Mouse (Mus musculus) ZHBTc4 (cell line): Measurements from ENCODE around the gene Retreg3.
"Not testable (repeated sequence)": the region's sequence is repeated elsewhere in the genome, so short reads cannot be mapped to it uniquely, and the experiment has no call there.

Source experiments
- DNase-seq: peaks from one replicate; pipeline ENCODE4 v3.0.0-alpha.2; 2011; ENCODE audit warnings: low read depth, low spot score

Gene Retreg3

DNA sequence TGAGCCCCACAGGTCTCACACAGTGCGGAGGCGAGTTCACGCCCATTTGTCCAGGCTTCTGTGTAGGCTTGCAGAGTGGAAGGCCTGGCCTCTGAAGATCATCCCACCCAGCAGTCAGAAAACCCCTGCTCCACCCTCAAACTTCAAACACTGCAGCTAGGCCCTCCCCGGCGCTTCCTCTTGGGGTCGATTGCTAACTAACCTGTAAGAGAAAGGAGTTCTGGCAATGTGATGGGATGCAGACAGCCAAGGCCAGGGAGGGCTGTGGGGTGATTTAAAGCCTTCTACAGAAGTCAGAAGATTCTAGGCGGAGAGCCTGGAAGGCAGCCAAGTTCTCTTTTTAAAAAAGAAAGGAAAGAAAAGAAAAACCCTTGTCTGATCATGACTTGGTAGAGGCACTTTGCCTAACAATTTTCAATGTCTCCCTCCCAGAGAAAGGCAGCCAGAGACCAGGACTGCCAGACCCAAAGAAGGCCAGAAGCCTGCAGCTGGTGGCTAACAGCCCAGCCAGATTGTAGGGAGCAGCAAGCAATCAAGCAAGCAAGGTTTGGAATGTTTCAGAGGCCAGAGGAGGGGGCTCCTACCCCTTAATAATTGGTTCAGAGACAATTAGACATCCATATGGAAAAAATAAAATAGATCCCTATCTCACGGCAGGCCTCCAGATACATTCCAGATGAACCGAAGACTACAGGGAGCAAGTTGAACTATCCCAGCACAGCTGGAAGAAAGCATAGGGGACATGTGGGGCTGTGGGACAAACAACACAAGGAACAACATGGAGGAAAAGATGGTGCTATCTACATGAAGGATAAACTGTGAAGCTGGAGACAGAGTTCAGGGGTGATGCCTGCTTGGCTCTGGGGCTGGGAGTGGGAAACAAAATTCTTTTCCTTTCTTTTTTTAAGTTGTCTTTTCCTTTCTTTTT lies 29.7 kb upstream of the Retreg3 start:
- peak; percentile 74 for DNase-seq

DNA sequence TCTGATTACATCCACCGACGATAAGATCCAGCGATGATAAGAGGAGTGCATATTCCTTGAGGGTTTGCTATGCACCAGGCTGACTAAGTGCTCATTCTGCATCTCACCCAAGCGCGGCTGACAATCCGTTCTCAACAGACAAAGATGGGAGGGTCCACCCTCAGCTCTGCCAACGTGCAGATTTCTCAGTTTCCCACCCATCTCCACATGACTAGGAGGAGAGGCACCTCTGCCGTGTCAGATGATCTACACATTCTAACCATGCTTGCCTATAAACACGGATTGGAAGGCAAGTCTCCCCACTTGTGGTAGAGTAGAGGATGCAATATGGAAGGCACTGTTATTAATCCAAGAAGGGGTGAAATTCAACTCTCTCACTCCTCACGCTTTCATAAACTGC lies 29.1 kb upstream of the Retreg3 start:
- DNase-seq, result peak; percentile 39

DNA sequence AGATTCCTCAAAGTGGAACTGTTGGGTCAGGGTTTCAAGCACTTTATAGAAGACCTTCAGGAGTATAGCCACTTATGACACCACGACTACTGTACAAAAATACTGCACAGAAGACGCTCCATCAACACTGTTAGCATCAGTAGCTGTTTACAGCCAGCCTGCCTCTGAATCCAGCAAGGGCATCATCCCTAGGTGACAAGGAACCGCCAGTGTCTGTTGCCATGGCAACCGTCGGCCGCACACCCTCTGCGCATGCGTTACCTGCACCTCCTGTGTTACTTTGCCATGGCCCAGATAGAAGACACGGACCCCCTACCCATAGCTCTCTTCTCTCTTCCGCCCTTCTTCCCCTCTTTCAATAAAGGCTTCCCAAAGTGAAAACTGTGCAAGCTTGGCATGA lies 26.7 kb upstream of the Retreg3 start:
- DNase-seq, result peak; percentile 74

DNA sequence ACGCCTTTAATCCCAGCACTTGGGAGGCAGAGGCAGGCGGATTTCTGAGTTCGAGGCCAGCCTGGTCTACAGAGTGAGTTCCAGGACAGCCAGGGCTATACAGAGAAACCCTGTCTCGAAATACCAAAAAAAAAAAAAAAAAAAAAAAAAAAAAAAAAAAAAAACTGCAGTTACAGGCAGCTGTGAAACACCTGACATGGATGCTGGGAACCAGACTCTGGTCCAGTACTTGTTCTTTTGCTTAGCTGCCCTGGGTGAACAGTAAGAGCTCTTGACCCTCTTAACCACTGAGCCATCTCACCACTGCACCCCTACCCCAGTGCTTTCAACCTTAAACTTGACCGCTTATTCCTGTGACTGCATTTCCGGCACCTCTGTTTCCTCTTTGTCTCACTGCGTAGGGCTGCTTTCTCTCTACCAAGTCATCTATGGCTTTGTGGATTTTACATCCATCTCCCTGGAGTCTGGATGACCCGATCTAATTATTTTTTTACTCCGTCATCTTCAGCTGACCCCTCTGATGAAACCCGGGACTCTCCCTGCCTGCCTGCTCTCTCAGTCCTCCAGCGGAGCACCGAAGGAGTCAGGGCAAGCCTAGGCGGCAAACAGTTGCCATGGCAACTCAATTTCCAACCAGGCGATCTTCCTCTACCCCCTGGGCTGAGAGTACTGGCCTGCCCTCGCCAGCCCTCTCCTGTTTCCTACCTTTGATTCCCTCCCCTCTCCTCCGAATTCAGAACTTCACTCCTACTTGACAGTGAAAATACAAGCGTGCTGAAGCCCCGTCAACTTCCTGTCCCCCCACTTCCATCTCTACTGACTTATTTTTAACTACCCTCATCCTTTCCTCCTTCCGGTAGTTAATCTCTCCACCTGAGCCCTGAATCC lies 23.9 kb upstream of the Retreg3 start:
- DNase-seq, result peak; percentile 82

DNA sequence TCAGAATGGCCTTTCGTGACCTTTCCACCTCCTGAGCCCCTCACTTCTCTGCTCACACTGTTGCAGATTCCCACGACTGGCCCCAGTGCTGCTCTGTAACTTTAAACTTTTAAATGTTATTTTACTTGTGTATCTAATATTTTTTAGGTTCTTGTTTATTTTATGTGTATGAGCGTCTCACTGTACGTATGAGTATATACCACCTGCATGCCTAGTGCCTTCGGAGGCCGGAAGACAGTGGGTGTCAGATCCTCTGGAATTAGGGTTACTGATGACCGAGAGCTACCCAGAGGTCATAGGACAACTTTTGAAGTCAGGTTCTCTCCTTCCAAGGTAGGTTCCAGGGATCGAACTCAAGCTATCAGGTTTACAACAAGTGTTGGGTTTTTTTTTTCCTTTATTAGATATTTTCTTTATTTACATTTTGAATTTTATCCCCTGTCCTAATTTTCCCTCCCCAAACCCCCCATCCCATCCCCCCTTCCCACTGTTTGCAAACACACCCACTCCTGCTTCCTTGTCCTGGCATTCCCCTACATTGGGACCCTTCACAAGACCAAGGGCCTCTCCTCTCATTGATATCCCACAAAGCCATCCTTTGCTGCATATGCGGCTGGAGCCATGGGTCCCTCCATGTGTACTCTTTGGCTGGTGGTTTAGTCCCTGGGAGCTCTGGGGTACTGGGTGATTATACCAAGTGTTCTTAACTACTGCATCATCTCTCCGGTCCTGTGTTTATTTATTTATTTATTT lies 22.7 kb upstream of the Retreg3 start:
- no peak for DNase-seq

DNA sequence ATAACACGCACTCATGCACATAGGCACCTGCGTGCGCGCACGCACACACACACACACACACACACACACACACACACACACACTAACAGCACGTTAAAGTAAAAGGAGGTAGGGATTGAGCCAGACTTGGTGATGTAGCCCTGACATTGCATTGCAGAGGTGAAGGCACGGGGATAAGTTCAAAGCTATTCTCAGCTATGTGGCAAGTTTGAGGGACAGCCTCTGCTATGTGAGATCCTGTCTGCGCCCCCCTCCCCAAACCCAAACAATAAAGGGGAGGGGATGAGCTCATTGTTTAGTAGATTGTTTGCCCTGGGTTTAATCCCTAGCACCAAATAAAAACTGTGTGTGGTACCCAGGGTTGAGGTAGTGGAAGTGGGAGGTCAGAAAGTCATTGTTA lies 21.4 kb upstream of the Retreg3 start:
- DNase-seq, result no peak

DNA sequence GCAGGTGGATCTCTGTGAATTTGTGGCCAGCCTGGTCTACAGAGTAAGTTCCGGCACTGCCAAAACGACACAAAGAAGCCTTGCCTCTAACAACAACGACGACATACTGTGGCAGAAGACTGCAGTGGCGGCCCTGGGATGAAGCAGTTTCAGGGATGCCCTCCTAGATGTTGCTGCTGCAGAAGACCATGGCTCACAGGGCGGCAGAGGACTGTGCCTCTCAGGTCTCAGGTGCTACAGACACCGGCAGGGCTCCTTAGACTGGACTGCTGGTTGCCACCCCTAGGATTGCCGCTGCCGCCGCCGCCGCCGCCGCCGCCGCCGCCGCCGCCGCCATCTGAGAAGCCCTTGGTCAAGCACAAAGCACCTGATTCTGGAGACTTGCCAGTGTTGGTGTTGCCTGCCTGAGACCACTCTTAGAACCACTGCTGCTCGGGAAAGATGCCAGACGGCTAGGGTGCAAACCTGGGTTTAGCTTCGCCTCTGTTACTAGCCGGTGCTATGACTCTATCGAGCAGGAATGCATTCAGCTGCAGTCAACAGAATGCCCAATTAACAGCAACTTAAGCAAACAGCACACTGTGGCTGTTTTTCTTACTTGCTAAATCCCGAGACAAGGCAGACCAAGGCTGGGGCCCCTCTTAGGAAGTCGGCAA lies 20.6 kb upstream of the Retreg3 start:
- DNase-seq, result no peak

DNA sequence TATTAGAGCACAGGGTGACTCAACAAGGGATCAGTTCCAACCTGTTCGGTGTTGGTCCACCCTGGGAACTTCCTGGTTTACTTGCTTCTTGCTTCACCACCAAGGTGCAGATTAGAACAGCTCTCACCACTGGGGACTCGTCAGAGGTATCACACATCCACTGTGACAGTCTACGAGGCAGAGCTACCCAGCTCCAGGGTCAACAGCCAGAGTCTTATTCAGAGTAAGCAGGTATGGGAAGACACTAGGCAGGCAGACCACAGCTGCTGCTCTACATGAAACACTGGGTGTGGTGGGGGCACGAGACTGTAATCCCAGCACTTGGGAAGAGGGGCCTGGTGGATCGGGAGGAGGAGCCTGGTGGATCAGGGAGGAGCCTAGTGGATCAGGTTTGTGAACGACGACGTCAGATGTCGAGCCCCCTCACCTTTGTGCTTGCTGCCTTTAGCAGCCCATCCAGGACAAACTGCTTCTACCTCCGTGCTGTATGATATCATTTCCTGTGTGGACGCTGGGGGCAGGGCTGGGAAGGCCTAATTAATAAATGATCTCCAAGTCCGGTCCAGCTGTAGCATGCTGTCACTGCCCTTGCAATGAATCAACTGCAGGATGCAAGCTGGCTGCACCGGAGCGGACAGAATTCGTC lies 19.0 kb upstream of the Retreg3 start:
- DNase-seq, result peak; percentile 85

DNA sequence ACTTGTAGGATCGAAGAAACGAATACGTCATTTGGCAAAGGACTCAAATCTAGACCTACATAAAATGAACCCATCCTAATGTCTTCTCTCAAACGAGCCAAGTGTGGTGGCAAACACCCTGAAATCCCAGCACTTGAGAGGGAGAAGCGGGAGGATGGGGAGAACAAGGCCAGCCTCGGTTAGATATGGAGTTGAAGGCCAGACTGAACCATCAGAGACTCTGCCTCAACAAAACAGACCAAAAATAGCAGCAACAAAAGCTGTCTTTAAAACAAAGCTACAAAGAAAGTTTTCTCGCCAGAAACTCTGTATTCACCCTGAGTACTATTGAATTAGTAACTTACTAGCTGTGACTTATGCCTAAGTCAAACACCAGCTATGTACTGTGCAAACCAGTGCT lies 17.3 kb upstream of the Retreg3 start:
- no peak for DNase-seq

DNA sequence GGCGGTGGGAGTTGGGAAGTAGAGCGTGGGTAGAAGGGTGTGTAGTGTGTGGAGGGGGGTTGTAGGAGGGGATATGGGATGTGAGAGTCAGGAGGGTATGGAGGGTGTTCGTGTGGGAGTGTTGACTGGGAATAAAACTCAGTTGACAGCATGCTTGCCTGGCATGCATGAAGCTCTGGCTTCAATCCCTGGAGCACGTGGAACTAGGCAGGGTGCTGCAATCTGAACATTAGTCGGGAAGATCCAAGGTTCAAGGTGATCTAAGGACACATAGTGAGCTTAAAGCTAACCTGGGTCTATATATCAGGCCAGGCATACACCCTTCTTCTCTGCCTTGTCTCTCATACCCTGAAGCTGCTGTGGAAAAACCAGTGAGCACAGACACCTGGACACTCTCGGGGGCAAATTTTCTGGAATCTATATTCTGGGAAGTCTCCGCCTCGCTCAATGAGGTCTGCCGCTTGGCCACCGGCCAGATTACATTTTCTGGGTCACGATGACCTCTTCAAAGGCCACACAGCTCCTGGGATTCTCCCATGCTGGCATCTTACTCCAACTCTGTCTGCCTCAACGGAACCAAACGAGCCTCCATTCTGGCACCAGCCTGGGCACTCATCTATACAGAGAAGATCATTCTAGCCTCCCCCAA lies 14.6 kb upstream of the Retreg3 start:
- DNase-seq, result no peak

DNA sequence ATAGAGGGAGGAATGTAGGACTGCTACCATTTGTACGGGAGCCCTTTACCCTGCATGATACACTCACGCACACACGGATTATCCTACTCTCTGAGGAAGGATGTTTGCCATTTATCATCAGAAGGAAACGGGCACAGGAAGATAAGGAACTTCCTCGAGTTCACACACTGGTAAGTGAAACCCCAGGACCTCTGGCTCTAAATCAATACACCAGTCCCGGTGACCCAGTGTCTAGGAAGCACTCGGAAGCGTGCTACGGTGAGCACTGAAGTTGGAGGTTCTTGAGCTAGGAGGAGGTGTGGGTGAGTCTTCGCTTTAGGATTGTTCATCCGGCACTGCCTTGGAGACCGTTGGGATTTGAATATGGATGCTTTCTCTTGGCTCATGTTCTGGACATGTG lies 13.3 kb upstream of the Retreg3 start:
- DNase-seq, result no peak

DNA sequence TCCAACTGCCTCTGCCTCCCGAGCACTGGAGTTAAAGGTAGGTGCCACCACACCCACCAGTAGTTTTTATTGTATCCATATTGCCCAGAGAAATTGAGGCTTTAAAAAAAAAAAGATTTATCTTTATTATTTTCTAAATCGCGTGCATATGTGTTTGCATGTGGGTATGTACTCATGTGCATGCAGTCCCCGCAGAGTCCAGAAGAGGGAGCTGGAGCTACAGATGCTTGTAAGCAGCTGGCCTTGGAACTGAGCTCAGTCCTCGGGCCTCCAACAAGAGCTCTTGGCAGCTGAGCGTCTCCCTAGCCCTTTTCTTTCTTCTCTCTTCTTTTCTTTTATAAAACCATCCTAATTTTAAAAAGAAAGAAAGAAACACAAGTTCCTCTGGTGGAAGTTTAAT lies 12.0 kb upstream of the Retreg3 start:
- peak; percentile 91 for DNase-seq

DNA sequence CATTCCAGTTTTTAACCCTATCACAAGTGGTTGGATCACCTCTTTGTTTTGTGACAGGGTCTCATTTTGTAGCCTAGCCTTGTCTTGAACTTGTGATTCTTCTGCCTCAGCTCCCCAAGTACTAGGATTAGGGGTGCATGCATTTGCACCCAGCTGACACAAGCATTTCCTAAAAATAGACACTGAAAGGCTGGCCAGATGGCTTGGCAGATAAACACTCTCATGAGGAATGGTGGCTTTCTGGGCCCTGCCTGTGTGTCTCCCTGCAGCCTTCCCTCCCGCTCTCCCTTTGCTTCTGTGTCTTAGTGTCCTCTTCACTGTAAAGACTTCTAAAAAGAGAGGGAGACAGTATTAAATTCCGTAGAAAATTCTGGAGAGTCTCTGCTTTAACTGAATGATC lies 11.5 kb upstream of the Retreg3 start:
- DNase-seq, result no peak

DNA sequence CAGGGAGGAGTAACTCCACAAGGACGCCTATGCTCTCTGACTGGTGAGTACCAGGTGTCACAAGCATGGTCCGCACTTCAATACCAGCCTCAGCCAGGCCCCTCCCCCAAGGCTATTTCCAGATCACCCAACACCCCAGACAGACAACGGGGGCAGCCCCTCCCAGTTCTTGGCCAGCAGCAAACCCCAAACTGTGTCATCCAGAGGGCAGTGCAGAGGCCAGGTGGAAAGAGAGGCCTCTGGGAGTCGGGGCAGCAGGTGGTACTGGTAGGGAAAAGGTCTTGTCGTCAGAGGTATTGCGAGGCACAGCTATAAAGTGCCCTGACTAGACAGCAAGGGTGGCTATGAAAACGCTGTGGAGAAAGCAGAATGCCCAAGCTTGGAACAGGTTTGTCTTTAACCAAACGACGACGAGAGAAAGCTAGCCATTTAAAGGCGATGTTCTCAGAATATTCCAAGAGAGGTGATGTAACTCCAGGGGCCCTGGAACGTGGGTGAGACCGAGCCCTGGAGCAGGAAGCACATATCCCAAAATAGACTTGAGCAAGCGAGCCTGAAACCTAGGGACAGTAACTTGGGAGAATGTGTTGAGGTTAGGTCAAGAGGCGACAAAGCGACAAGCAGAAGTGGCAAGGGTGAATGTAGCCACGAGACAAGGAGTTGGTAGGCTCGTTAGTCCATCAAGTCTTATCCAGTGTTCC lies 10.5 kb upstream of the Retreg3 start:
- no peak for DNase-seq

DNA sequence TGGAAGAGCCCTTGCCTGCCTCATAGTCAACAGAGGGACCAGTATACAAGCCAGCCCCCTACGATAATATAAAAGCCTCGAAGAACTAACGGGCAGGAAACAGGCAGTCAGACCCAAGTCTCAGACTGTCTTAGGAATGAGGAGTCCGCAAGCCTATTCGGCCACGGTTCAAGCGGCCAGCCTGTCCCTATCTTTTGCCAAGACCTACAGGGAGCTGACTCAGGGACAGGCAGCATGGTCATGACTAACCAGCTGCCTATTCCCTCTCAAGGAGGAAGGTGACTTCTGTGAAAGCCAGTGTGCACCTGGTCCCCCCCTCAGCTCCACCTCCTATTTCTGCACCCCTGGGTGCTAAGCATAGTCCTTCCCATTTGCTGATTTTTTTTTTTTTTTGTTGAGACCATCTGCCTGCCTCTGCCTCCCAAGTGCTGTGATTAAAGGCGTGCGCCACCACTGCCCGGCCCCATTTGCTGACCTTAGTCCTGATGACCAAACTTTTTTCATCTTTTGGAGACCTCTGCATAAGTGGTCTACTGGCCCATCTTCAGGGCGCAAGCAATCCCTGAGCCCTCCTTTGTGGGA lies 9.4 kb upstream of the Retreg3 start:
- no peak for DNase-seq

DNA sequence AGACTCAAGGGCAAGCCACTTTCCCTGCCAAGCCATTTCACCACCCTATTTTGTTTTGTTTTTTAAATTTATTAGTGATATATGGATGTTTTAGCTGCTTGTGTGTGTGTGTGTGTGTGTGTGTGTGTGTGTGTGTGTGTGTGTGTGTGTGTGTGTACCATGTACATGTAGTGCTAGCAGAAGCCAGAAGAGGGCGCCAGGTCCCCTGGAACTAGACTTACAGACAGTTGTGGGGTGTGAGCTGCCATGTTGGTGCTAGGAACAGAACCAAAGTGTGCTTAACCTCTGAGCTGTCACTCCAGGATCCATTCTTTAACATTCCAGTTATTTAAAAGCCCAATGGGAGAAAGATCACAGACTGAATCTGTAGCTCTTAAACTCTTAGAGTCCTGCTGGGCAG lies 7.4 kb upstream of the Retreg3 start:
- DNase-seq, result peak; percentile 80

DNA sequence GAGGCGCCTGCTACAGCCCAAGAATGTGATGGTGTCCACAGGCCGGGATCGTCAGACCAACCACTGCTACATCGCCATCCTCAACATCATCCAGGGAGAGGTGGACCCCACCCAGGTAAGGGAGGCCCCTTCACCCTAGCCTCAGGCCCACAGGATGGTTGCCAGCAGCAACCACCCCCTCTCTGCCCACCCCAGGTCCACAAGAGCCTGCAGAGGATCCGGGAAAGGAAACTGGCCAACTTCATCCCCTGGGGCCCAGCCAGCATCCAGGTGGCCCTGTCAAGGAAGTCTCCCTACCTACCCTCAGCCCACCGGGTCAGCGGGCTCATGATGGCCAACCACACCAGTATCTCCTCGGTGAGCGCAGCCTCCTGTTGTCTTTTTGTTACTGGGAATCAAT lies 5.3 kb upstream of the Retreg3 start:
- not testable (repeated sequence) for DNase-seq

DNA sequence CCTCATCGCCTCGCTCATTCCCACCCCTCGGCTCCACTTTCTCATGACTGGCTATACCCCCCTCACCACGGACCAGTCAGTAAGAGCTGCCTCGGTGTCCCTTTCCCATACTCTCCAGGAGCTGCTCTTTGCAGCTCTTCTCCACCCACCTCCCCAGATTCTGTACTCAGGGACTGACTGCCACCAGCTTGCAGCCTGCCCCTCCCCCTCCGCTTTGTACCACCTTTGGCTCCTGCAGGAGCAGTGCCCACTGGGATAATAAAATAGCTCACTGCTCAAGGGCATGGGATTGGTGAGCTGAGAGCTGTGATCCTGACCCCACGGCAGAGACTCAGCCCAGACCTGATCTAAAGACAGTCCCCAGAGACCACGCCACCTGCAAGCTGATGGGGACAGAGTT lies 4.8 kb upstream of the Retreg3 start:
- not testable (repeated sequence) for DNase-seq

DNA sequence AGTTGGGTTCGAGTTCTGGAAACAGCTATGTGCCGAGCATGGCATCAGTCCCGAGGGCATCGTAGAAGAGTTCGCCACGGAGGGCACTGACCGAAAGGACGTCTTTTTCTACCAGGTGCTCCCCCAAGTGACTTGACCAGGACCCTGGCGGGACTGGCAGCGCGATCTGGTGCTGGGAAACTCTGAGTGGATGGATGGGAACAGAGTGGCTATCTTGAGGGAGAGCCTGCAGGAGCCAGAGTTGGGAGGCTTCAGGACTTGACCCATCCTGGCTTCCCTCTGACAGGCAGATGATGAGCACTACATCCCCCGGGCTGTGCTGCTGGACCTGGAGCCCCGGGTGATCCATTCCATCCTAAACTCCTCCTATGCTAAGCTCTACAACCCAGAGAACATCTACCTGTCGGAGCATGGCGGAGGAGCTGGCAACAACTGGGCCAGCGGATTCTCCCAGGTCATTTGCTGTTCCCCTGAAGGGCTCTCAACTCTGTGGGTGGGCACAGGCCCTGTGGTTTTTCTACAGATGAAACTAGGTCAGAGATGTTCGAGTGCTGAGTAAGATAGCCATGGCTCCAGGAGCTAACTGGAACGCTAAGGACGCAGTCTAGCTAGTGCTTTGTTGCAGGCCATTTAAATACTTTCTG lies 974 bp upstream of the Retreg3 start:
- no peak for DNase-seq
